Mouse (Mus musculus) embryonic fibroblast, embryonic 13.5 days (primary cell): Measurements from ENCODE around the gene Ndel1.

ENCODE experiments used
- CTCF ChIP-seq: IDR thresholded peaks from 2 replicates; pipeline ENCODE4 v1.5.1; 2011; ENCODE audit warnings: mild to moderate bottlenecking, control low read depth, low read length, moderate library complexity, borderline replicate concordance; ENCODE audit not compliant: insufficient read depth
- POLR2A ChIP-seq: IDR thresholded peaks from 2 replicates; pipeline ENCODE4 v1.6.1; 2011; ENCODE audit warnings: low read depth, mild to moderate bottlenecking, control low read depth, low read length, moderate library complexity

DNA sequence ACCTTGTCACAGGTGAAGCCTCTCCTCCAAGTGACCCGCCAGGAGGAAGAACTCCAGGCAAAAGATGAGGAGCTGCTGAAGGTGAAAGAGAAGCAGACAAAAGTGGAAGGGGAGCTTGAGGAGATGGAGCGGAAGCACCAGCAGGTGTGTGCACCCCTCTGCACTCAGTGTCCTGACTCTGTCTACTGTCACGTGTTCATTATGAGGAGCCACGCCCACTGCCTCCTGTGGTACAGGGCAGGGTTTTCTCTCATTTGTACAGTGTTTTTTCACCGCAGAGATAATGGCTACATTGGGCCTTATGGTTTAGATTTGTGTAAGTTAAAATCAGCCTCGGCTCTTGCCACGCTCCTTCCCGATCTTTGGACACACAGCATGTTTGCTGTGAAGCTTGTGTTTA, 85.8 kb downstream of the Ndel1 start:
- TF ChIP-seq CTCF, result no peak
- TF ChIP-seq POLR2A, result no peak
